ENCODE assay signal across 1 mouse cellular context in the genomic region with DNA sequence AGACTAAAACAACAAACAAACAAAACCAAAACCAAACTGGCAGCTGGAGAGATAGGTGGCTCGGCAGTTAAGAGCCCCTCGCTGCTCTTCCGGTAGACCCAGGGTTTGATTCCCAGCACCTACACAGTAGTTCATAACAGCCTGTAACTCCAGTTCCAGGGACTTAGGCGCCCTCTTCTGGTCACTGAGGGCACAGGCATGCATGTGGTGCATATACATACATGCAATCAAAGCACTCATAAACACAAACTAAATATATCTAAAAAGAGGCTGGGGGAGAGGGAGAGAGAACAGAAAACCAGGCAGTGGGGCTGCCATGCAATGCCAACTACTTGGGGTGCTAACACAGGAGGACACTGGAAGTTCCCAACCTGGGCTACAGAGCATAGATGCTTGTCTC.
TF ChIP-seq lines count a peak whose summit lies in the region.

No protein-coding gene starts in this region.

TF ChIP-seq in MEL, 35 proteins besides CTCF, POLR2A, EP300 and RAD21:
- TF ChIP-seq SMC3 (IDR thresholded peaks at IDR 0.05; ENCODE audit: low read depth, low read length) (no peak), KAT2A (conservative IDR thresholded peaks at IDR 0.05; ENCODE audit: low read depth, low read length) (no peak), USF1 (IDR thresholded peaks at IDR 0.05; ENCODE audit: low read depth, low read length) (no peak), ZC3H11A (IDR thresholded peaks at IDR 0.05; ENCODE audit: low read depth, low read length) (no peak), USF2 (IDR thresholded peaks at IDR 0.05; ENCODE audit: borderline replicate concordance in 1 of 2, insufficient read depth in 1 of 2, low read depth in 1 of 2, low read length in 2 of 2) (no peak), MAZ (IDR thresholded peaks at IDR 0.05; ENCODE audit: low read depth, low read length) (no peak)
TF ChIP-seq in MEL: peak in this region for 0.
